Mouse (Mus musculus): ENCODE data around the gene Bfsp2.

Bfsp2 gene

DNA sequence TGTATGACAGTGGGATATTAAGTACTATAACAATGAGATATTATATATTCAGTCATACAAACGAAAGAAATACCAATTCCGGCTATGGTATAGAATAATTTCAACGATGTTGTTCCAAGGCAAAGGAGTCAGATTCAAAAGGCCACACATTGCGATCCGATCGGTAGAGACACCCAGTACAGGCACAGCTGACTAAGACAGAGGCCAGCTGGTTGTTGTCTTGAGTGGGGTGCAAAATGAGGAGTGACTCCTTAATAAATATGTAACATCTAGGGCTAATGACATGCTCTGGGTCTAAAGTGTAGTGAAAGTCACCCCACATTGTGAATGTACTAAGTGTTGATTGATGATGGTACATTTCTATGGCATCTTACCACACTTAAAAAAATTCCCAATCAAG is 91.0 kb downstream of the Bfsp2 start:
- Histone ChIP-seq H3K27me3 (ENCODE audit: control insufficient read depth, insufficient read depth, low read length, poor library complexity, severe bottlenecking) (no peaks in the 10 kb centered on the region), H3K36me3 (ENCODE audit: control insufficient read depth, insufficient read depth, low read length, poor library complexity, severe bottlenecking) (no peaks in the 10 kb centered on the region)
- no peak for DNase-seq (ENCODE audit: low read depth, low spot score)

DNA sequence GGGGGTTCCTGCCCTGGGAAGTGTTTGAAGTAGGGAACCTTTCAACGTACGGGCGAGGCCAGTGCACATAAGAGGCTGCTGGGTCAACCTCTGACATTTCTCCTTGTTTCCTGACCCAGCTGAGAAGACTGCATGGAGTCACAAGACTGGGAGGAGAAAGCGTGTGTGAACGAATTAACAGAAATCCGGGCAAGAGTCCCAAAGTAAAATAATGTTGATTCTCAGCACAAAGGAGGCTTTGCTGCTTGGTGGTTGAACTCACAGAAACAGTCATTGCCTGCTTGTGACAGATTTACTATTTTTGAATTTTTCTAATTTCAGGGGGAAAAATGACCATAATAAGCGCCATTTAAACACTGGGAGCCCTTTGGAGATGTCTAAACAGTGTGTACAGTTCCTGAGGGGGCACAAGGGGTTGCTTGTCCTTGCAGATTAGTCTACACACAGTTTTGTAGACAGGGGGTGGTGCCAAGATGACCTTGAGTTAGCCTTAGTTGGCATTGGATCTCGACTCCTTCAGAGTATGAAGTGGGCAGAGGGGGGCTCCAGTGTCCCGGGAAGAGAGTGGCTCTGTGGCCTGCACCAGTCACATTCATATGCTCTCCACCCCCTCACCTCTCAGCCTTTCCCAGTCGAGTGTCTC is 93.1 kb downstream of the Bfsp2 start:
- no peak for DNase-seq (ENCODE audit: low read depth, low spot score)
- no peaks in the 10 kb centered on the region for H3K36me3 ChIP-seq (ENCODE audit: control insufficient read depth, insufficient read depth, low read length, poor library complexity, severe bottlenecking)

DNA sequence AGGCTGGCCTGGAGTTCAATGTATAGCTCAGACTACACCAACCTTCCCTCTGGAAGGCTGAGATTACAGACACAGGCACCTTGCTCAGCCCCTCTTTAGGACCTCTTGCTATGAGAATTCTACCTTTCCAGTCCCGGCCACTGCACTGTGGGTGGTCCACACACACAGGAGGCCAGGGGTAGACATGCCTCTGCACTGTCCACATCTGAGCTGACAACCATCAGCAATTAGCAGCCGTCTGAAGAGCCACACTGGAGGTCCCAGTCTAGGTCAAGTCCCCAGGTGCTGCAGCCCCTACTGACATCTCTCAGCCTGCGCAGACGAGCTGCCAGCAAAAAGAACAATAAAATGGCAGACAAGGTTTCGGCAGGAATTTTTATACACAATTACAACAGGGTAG is 93.6 kb downstream of the Bfsp2 start:
- DNase-seq (ENCODE audit: low read depth, low spot score): no peak
- Histone ChIP-seq H3K36me3 (ENCODE audit: control insufficient read depth, insufficient read depth, low read length, poor library complexity, severe bottlenecking) (no peaks in the 10 kb centered on the region), H3K27me3 (ENCODE audit: control insufficient read depth, insufficient read depth, low read length, poor library complexity, severe bottlenecking) (no peaks in the 10 kb centered on the region)

More for the DNA sequence above, 93.1 kb downstream of the Bfsp2 start:
- no peaks in the 10 kb centered on the region for H3K27me3 ChIP-seq (ENCODE audit: control insufficient read depth, insufficient read depth, low read length, poor library complexity, severe bottlenecking)

DNA sequence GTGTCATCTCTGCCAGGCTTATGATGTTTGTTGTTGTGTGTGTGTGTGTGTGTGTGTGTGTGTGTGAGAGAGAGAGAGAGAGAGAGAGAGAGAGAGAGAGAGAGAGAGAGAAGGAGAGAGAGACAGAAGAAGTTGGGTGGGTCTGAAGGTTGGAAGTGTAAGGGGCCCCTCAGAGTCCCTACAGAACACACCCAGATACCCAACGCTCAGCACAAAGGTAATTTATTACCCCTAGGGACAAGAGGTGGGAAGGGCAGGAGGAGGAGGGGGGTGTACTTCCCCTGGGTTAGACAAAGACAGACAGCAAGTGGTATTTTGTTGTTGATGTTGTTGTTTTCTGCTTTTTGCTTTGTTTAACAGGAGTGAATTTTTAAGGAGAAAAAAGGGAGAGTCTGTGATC is 94.6 kb downstream of the Bfsp2 start:
- no peak for DNase-seq (ENCODE audit: low read depth, low spot score)
- H3K27me3 ChIP-seq (ENCODE audit: control insufficient read depth, insufficient read depth, low read length, poor library complexity, severe bottlenecking): no peaks in the 10 kb centered on the region
- H3K36me3 ChIP-seq (ENCODE audit: control insufficient read depth, insufficient read depth, low read length, poor library complexity, severe bottlenecking): no peaks in the 10 kb centered on the region

DNA sequence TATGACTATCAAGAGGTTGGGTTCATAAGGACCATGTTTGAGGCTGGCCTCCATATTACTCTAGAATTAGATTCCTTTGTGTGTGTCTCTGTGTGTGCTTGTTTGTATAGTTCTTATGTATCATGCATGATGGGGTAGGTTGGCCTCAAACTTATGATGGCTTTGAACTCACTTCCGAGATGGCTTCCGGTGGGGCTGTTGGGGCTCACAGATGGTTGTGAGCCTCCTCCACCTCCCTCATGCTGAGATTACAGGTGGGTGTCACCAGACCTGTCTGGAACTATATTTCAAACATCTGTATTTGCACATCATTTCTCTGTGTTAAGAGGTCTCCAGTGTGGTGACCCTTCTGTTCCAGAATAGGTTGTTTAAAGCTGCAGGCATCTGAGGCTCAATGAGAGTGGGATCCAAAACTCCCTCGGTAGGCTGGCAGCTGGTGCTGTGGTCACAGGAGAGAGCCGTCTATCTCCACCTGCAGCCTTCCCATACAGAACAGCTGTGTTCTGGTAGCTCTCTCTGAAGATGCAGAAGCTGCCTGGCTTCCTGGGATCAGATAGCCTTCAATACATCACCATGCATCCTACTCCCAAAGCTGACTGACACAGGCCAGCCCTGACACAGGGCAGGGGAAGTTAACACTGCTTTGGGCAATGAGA is 96.0 kb downstream of the Bfsp2 start:
- H3K27me3 ChIP-seq (ENCODE audit: control insufficient read depth, insufficient read depth, low read length, poor library complexity, severe bottlenecking): no peaks in the 10 kb centered on the region
- DNase-seq (ENCODE audit: low read depth, low spot score): no peak
- H3K36me3 ChIP-seq (ENCODE audit: control insufficient read depth, insufficient read depth, low read length, poor library complexity, severe bottlenecking): no peaks in the 10 kb centered on the region

DNA sequence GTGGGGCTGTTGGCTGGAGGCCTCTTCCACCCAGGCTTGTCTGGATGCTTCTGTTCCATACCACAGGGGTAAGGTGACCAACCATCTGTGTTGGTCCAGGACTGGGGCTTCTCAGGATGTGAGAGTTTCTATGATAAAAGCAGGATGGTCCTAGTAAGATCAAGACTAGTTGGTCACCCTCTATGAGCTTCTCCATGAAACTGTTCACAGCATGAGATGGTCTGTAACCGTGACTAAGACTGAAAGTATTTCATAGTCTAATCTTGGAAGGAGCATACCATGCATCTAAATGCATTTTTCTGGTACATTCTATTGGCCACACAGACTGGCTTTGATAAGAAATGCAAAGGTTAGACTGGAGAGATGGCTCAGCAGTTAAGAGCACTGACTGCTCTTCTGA is 96.6 kb downstream of the Bfsp2 start:
- H3K36me3 ChIP-seq (ENCODE audit: control insufficient read depth, insufficient read depth, low read length, poor library complexity, severe bottlenecking): no peaks in the 10 kb centered on the region
- DNase-seq (ENCODE audit: low read depth, low spot score): no peak
- no peaks in the 10 kb centered on the region for H3K27me3 ChIP-seq (ENCODE audit: control insufficient read depth, insufficient read depth, low read length, poor library complexity, severe bottlenecking)

DNA sequence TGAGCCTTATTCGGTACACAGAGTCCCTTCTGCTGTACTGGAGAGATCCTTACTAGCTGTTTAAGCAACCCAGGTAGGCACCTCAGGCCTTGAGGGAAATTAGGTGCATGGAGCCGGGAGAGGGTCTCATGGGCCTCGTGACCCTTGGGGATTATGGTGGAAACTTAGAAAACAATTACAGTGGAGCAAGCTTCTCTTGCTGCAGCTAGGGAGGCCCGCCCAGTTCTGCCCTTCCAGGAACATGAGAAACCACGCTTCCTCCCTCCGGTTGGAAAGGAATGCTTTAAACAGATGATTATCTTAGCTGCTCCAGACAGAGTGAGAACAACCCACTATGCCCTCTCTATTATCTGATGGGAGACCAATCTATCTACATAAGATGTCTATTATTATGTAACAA is 97.2 kb downstream of the Bfsp2 start:
- Histone ChIP-seq H3K36me3 (ENCODE audit: control insufficient read depth, insufficient read depth, low read length, poor library complexity, severe bottlenecking) (no peaks in the 10 kb centered on the region), H3K27me3 (ENCODE audit: control insufficient read depth, insufficient read depth, low read length, poor library complexity, severe bottlenecking) (no peaks in the 10 kb centered on the region)
- no peak for DNase-seq (ENCODE audit: low read depth, low spot score)

DNA sequence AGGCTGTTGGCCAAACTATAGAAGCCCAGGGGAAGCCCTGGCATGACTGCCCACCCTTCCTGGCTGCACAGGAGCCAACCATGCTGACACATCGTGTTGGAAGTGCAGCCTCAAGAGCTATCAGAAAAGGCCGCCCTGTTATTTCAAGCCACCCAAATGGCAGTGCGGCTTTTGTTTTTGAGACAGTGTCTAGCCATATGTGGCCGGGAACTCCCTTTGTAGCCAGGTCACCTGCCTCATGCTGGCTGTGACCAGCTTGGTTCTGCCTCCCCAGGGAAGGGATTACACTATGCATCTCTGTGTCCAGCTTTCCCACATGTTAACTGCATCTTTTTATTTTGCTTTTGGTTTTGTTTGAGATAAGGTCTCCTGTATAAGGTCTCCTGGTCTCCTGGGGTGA is 99.7 kb downstream of the Bfsp2 start:
- Histone ChIP-seq H3K27me3 (ENCODE audit: control insufficient read depth, insufficient read depth, low read length, poor library complexity, severe bottlenecking) (no peaks in the 10 kb centered on the region), H3K36me3 (ENCODE audit: control insufficient read depth, insufficient read depth, low read length, poor library complexity, severe bottlenecking) (no peaks in the 10 kb centered on the region)
- no peak for DNase-seq (ENCODE audit: low read depth, low spot score)

DNA sequence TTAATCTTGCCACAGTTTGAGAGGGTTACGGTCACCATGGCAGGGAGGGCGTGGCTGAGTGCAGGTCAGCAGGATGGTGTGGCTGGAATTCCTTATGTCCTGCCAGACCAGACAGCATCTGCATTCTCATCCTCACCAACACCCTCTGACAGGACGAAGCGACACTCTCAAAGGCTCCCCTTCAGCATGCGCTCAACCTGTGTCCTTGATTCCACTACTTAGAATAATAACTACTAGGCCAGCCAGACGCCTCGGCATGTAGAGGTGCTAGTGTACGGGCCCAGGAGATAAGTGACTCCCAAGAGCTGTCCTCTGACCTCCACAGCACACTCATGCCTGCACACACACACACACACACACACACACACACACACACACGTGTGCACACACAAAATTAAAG is 101.0 kb downstream of the Bfsp2 start:
- Histone ChIP-seq H3K36me3 (ENCODE audit: control insufficient read depth, insufficient read depth, low read length, poor library complexity, severe bottlenecking) (no peaks in the 10 kb centered on the region), H3K27me3 (ENCODE audit: control insufficient read depth, insufficient read depth, low read length, poor library complexity, severe bottlenecking) (no peaks in the 10 kb centered on the region)
- DNase-seq (ENCODE audit: low read depth, low spot score): no peak

DNA sequence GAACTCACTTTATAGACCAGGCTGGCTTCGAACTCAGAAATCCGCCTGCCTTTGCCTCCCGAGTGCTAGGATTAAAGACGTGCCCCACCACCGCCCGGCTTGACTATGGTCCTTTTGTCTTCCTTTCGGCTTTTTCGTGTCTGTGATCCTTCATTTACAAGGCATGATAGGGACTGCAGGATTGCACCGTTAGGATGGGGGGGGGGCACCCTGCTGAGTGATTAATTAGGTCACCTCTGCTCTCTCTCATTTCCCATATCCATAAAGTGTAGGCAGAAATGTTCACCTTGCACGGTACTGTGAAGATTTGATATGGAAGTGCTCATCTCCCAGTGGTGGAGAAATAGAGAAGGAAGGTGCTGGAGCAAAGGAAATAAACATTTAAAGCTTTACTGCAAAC is 101.5 kb downstream of the Bfsp2 start:
- Histone ChIP-seq H3K27me3 (ENCODE audit: control insufficient read depth, insufficient read depth, low read length, poor library complexity, severe bottlenecking) (no peaks in the 10 kb centered on the region), H3K36me3 (ENCODE audit: control insufficient read depth, insufficient read depth, low read length, poor library complexity, severe bottlenecking) (no peaks in the 10 kb centered on the region)
- no peak for DNase-seq (ENCODE audit: low read depth, low spot score)

DNA sequence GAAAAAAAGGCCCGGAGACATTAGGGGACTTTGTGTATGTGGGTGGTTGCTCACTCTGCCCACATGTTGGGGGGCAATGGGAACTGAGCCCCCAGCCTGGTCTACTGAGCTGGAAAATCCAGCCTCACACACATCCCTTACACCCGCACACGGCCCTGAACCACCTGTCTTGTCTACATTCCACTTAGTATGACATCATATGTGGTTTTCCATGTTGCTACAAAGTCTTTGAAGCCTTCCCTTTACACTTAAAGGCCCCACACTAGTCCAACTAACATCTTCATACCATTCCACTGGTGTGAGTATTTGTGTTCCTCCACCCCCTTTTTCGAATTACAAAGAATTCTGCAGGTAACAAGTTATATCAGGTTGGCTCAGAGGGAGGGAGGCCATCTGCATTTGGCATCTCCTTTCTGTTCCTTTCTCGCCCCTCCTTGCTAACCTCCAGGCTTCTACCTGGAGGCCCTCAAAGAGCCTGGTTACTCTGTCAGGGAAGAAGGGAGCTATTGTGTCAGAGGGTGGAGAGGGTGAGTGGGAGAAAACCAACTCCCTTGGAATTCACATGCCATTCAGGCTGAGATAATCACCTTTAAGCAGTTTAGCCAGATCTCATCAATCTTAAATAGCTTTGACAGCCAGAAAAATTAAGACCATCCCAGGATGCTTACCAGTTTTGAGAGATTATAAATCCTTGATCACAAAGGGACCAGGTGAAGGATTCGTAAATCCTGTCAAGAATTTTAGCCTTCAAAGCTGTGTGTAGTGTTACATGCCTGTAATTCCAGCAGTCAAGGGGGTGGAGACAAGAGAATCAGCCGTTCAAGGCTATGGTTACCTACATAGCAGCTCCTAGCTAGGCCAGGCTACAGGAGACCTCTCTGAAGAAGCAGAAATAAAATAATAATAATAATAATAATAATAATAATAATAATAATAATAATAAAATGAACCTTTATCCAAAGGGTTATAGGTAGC is 103.6 kb downstream of the Bfsp2 start:
- Histone ChIP-seq H3K36me3 (ENCODE audit: control insufficient read depth, insufficient read depth, low read length, poor library complexity, severe bottlenecking) (no peaks in the 10 kb centered on the region), H3K27me3 (ENCODE audit: control insufficient read depth, insufficient read depth, low read length, poor library complexity, severe bottlenecking) (no peaks in the 10 kb centered on the region)
- no peak for DNase-seq (ENCODE audit: low read depth, low spot score)
